Mouse (Mus musculus) B cell, adult 62 days (primary cell): ENCODE results near the gene Gm13694. TPM values are rescaled to one million over a fixed set of nuclear protein-coding genes. Genes with fewer than 3 reads are reported as not detected.

Experiments used
- total RNA-seq: library from RNA; stranded (reverse); gene quantifications from 4 replicates; pipeline ENCODE4 v1.2.4, GENCODE M21; 2023

Gene Gm13694
- 2.4 to 3.3 TPM (median 2.9 TPM) in 4 replicates for total RNA-seq

GRCm38 (mm10) chr2:83978633-83979032, at the start of gene Gm13694:
TSS of gene Gm13694 (plus strand) at chr2:83978933.

DNA sequence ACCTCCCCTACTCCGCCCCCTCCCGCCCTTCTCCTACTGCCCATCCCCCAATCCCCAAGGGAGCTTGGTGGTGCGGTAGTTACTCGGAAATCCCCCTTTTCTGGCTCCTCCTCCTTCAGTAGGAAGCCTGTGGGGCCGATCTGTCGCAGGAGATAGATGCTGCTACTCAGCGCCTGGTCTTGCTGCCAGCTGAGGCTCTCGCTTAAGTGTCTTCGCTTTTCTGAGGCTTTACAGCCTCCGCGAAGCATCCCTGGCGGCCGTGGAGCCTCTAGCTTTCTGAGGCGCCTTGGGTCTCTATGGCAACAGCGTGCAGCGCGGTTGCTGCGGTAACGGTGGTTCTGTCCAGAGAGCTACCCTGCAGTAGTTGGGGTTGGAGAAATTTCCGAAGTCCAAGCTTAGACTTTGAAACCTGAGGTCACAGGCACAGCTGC, 37.8 kb upstream of the Gm13694 start, which contains the start of gene Zswim2:
Gene Zswim2 (minus strand): TSS at position 298 of the 431 bp plus-strand sequence.

GRCm38 (mm10) chr2:83955393-83955792, 23.3 kb upstream of the Gm13694 start, which contains the start of gene Gm13698:
TSS of gene Gm13698 (plus strand) at chr2:83955693.

DNA sequence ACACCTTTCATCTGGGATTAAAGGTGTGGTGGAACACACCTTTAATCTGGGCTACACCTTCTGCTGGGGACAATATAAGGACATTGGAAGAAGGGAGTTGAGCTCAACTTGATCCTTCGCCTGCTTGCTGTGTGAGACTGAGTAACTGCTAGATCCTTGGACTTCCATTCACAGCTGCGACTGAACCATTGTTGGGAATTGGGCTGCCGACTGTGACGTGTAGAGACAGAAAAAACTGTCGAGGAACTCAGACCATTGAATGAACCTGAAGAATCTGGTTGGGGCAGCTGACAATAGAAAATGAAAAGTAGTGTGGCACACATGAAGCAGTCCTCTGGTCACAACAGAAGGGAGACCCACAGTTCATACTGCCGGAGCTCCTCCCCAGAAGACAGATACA, 17.5 kb upstream of the Gm13694 start, which contains the start of gene Gm13693:
Gene Gm13693 (plus strand): TSS at position 301 of the 400 bp plus-strand sequence.

GRCm38 (mm10) chr2:83967013-83967412, 11.7 kb upstream of the Gm13694 start, which contains the start of gene Gm13695:
TSS of gene Gm13695 (plus strand) at chr2:83967313.

DNA sequence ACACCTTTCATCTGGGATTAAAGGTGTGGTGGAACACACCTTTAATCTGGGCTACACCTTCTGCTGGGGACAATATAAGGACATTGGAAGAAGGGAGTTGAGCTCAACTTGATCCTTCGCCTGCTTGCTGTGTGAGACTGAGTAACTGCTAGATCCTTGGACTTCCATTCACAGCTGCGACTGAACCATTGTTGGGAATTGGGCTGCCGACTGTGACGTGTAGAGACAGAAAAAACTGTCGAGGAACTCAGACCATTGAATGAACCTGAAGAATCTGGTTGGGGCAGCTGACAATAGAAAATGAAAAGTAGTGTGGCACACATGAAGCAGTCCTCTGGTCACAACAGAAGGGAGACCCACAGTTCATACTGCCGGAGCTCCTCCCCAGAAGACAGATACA, 5.9 kb upstream of the Gm13694 start, which contains the start of gene Gm13696:
Gene Gm13696 (plus strand): TSS at position 301 of the 400 bp plus-strand sequence.

DNA sequence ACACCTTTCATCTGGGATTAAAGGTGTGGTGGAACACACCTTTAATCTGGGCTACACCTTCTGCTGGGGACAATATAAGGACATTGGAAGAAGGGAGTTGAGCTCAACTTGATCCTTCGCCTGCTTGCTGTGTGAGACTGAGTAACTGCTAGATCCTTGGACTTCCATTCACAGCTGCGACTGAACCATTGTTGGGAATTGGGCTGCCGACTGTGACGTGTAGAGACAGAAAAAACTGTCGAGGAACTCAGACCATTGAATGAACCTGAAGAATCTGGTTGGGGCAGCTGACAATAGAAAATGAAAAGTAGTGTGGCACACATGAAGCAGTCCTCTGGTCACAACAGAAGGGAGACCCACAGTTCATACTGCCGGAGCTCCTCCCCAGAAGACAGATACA, 5.7 kb downstream of the Gm13694 start, which contains the start of gene Gm13697:
Gene Gm13697 (plus strand): TSS at position 301 of the 400 bp plus-strand sequence.

GRCm38 (mm10) chr2:83990253-83990652, 11.5 kb downstream of the Gm13694 start, which contains the start of gene Gm13691:
TSS of gene Gm13691 (plus strand) at chr2:83990553.

Other genes with a start within 250 kb of the Gm13694 start
- 0.09 TPM in 1 of 4 replicates, not detected in the others for gene Fam171b, start 166.3 kb upstream of the Gm13694 start, total RNA-seq
- gene Zswim2, start 37.7 kb upstream of the Gm13694 start, total RNA-seq = not detected in 4 replicates
- 2.4 to 3.3 TPM (median 2.9 TPM) in 4 replicates for gene Gm13698, start 23.2 kb upstream of the Gm13694 start, total RNA-seq
- 2.4 to 3.3 TPM (median 2.9 TPM) in 4 replicates for gene Gm13693, start 17.4 kb upstream of the Gm13694 start, total RNA-seq
- 2.8 TPM in 1 of 4 replicates, not detected in the others for gene Gm13695, start 11.6 kb upstream of the Gm13694 start, total RNA-seq
- gene Gm13696, start 5.8 kb upstream of the Gm13694 start, total RNA-seq = 2.4 to 3.3 TPM (median 2.9 TPM) in 4 replicates
- gene Gm13697, start 5.8 kb downstream of the Gm13694 start, total RNA-seq = 2.4 to 3.3 TPM (median 2.9 TPM) in 4 replicates
- 2.4 to 3.3 TPM (median 2.9 TPM) in 4 replicates for gene Gm13691, start 11.6 kb downstream of the Gm13694 start, total RNA-seq